Mouse (Mus musculus): ENCODE data around the gene Olfr969.

DNA sequence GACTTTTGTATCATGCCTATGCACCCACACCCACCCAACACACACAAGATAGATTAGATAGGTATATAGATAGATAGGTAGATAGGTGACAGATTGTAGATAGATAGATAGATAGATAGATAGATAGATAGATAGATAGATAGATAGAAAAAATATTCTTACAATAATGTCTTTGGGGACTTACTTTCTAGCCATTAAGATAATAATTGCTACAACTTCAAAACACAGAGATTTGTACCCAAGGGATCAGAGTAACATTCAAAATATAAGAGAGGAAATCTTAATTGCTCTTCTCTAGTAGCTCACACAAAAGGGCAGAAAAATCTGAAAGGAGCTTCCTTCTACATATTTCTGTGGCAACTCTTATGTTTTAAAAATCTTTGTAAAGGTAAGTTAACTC, 44.8 kb upstream of the Olfr969 start, which contains the start of gene Olfr967:
- TF ChIP-seq CTCF (IDR thresholded peaks at IDR 0.05; ENCODE audit: extremely low read depth, insufficient read depth, insufficient read length, insufficient replicate concordance) = no peak
- TF ChIP-seq POLR2A (IDR thresholded peaks at IDR 0.05; ENCODE audit: low read depth, low read length) = no peak
